Mouse (Mus musculus): ENCODE measurements around the gene Tmprss13.
A peak's percentile ranks its signal among the peaks of the same experiment; 100 is the strongest.

Tmprss13 gene

DNA sequence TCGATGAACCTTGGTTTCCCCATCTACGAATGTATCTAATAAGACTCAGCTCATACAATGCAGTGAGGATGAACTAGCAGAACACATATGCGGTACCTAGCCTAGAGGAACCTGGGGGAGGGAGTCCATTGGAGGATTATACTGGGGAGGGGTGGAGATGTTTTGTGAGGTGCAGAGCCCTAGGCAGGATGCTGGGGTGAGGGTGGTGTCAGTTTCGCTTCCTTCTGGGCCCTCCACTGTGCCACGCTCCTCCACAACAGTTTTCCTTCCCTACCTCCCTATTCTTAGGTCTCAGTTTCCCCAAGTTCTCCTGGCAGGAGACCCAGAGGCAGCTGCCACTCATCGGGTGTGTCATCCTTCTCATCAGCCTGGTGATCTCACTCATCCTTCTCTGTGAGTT is 10.7 kb downstream of the Tmprss13 start:
- no peak for DNase-seq (ENCODE audit: low spot score in 2 of 2)

DNA sequence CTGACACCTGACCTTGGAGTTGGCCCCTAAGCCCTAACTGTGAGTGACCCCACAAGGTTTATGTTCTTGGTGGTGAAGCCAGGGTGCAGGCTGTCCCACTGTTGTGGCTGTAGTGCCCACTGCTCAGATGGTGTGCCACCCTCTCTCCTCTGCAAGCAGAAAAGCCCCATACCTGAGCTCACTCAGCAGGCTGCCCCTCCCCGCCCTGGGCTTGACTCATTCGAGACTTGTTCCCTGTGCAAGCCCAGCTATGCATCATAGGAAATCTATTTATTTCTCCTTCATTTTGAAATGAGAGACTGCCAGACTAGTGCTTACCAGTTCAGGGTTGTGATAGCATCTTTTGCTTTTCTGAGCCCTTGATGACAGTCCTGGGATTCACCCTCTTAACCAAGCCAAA is 18.5 kb downstream of the Tmprss13 start:
- no peak for DNase-seq (ENCODE audit: low spot score in 2 of 2)

DNA sequence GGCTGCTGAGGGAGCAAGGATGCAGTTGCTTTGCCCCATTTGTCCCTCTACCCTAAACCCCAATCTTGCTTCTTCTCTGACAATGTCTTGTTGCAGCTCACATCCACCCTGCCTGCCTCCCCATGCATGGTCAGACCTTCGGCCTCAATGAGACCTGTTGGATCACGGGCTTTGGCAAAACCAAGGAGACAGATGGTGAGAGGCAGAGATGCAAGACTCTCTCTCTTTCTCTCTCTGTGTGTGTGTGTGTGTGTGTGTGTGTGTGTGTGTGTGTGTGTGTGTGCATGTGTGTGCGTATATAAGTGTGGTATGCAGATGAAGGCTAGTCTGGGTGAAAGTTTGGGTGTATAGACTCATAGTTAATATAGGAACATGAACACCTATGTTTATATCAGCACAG is 24.2 kb downstream of the Tmprss13 start:
- DNase-seq (ENCODE audit: low spot score in 2 of 2) = no peak

- no peak for DNase-seq (ENCODE audit: low spot score in 2 of 2)
Measured at GRCm38 (mm10) chr9:45345516-45345915, 26.6 kb downstream of the Tmprss13 start.

DNA sequence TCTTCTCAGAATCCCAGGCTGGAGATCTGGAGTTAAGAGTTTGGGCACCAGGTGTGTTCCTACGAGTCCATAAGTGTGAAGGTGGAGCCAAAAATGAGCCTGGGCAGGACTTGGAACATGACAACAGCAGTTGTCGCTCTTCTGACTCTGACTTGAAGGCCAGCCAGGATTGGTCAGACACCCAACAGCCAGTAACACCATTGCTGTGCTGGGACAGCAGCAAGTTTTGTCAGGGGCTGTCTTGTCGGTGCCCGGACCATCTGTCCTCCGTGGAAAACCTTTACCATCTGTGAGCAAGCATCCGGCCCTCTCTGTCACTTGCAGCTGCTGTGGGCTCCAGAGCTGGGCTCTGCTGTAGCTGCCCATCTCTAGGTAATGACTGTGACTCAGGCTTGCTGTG is 27.4 kb downstream of the Tmprss13 start:
- no peak for DNase-seq (ENCODE audit: low spot score in 2 of 2)

DNA sequence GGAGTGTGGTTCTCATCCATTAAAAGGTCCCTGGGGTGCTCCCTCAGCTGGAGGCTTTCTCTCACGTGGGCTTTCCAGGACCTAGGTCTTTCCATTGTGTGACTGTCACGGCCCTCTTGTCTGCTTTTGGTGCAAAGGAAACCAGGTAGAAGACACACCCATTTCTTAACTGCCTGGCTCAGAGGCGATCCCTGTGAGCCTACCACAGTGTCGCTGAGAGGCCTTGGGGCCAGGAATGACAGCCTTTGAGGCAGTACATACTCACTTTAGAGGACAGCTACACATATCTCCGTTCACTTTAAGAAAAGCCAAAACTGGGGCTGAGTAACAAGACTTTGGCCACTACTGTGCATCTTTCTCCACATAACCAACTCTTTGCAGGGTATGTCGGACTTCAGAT is 29.7 kb downstream of the Tmprss13 start:
- no peak for DNase-seq (ENCODE audit: low spot score in 2 of 2)

GRCm38 (mm10) chr9:45349181-45349580 is 30.3 kb downstream of the Tmprss13 start:
- no peak for DNase-seq (ENCODE audit: low spot score in 2 of 2)

DNA sequence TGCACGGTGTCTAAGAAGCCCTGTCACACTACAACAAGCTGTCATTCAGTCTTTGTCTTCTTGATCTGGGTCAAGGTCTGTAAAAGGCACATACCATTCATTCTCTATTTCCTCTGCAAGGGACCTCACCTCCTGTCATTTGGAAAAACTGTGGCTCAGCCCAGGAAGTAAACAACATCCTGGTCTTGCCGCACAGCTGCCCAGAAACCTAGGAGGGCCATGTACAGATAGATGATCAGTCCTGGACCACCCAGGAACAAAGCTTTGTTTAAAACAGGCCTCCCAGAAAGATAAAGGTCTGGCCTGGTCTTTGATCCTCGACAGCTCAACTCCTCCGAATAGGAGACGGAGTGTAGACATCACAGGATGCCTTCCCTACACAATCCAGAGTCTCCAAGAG is 31.0 kb downstream of the Tmprss13 start:
- no peak for DNase-seq (ENCODE audit: low spot score in 2 of 2)

GRCm38 (mm10) chr9:45355192-45355591 is 36.3 kb downstream of the Tmprss13 start:
- DNase-seq (ENCODE audit: low spot score in 2 of 2) = no peak

DNA sequence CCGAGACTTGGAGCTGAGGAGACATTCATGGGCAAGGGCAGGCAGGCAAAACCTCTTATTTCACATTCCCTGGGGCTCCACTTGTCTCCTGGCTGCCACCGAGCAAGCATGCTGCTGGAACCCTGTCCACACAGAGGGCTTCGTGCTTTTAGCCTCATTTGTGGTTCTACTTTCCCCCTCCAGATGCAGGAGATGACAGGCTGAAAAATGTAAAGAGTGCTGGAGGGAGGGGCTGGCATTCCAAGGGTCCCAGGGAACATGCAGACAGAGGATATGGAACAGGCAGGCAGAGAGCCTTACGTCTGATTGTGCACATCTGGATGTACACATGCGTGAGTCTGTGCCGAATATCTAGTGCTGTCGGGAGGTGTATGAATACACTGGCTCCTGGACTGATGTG is 39.5 kb downstream of the Tmprss13 start:
- no peak for DNase-seq (ENCODE audit: low spot score in 2 of 2)

- DNase-seq (ENCODE audit: low spot score in 2 of 2) = no peak
Measured at GRCm38 (mm10) chr9:45362051-45362461, 43.2 kb downstream of the Tmprss13 start.

GRCm38 (mm10) chr9:45363639-45364214 is 44.8 kb downstream of the Tmprss13 start:
- no peak for DNase-seq (ENCODE audit: low spot score in 2 of 2)

DNA sequence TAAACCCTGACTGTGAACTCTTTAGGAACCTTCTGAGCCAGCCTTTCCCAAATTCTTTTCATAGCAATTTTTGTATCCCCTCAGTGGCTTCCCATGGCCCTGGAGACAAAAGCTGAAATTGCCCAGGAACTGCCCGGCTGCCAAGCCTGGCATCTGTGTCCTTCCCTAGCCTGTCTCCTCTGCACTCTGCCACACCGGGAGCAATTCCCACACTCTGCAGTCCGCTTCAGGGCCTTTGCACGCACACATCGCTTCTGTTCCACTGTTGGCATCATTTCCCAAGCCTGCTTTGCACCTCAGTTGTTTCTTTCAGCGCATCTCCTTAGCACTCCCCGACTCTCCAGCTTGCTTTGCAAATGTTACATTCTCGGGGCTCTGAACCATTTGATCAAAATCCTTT is 48.8 kb downstream of the Tmprss13 start:
- no peak for DNase-seq (ENCODE audit: low spot score in 2 of 2)

DNA sequence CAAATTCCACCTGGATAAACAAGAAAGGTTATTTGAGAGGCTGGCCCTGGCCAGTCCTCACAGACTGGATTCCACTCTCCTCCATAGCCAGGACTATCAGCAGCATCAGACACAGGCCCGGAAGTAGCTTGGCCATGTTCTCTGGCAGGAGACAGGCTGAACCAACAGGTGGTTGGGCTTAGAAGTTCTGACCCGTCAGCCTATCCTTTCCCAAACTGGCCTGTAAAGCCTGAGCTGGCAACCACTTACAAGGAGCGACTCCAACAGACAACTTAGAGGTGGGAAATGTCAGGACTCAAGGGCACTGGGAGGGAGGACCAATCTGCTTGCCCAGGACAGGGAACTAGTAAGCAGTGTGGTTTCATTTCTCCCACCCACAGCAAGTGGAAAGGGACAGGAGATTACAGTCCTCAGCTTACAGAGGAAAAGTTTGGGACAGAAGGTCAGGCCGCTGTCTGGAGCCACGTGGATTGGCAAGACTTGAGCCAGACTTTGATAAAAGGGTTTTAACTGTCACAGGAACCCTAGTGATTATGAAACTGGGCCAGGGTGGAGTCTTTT is 49.5 kb downstream of the Tmprss13 start:
- DNase-seq (ENCODE audit: low spot score in 2 of 2) = no peak

DNA sequence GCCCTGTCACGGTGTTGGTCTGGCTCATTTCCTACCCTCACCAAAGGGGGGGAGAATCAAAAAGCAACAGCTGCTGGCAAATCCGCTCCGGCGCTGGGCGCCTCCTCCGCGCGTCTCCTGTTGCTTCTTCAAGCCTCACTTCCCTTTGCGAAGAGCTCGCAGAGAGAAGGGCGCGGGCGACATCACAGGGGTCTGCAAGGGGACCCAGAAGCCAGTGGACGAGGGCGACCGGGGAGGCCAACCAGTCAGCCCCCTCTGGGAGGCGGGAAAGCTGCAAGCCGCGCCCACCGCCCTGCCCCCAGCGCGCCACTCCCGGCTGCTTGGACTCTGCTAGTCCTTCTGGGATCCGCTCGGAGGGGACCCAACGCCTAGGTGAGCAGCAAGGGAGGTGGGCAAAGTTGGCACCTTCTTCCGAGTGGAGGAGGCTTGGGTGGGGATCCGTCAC is 51.2 kb downstream of the Tmprss13 start, which contains the start of gene Fxyd6:
Gene Fxyd6 (plus strand): TSS at position 69 of the 445 bp plus-strand sequence.
- peak in 1 of 2 experiments; percentile 4 for DNase-seq (ENCODE audit: low spot score in 2 of 2)

DNA sequence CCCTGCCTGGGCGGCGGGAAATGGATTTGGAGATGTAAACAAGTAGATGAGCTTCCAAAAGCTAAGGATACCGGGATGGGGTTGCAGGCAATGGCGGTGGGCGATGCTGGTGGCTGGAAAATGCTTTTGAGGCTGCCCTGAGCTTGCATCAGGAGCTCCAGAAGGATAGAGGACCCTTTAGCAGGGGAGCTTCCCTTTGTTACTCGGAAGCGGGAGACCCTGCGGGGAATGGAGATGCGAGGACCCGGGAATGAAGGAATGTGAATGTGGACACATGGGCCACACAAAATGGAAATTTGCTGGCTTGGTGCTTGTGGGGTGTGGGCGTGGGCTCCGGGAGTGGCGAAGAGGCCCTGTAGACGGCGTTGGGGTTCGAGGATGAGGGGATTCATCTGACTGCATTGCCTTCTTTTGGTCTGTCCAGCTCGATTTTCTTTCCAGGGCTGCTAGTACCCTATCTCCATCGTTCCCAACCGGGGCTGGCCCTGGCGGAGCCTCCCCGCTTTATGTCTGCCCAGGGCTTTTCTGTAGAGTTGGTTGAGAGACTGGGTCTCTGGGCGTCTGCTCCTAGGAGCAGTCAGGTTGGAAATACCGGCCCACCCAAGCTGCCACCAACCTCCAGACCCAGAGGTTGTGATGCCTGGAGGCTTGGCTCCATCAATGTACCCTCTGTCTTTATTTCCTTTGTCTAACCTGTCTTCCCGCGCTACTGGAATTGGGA is 51.9 kb downstream of the Tmprss13 start:
- no peak for DNase-seq (ENCODE audit: low spot score in 2 of 2)

DNA sequence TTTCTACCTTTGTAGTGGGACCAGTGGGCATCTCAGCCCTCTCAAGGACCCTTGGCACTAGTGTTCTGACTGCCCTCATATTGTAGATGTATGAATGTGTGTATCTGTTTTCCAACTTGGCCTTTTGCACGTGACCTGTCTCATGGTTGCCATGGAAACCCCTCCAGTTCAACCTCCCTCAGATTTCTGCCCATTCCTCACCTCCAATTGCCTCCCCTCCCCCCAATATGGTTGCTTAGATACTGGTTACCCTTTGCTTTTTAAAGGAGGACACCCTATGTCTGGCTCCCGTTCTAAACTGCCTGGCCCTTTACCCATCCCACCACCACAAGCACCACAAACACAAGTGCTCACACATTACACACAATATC is 52.4 kb downstream of the Tmprss13 start:
- no peak for DNase-seq (ENCODE audit: low spot score in 2 of 2)

DNA sequence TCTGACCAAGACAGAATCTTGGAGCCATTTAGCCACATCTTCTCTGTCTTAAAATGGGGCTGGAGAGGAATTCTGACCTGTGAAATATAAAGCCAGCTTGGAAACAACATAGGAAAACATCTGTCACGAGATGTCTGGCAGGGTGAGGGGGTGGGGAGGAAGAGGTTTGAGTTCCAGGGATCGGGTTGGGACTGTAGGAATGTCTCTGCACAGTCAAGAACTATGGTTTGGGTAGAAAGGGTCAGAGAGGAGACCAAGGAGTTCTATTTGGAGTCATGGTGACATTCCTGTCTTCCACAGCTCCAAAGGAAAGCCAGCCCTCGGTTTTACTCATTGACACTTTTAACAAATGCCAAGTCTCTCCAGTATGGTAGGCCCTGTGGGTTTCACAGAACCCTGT is 55.0 kb downstream of the Tmprss13 start:
- DNase-seq (ENCODE audit: low spot score in 2 of 2) = no peak

DNA sequence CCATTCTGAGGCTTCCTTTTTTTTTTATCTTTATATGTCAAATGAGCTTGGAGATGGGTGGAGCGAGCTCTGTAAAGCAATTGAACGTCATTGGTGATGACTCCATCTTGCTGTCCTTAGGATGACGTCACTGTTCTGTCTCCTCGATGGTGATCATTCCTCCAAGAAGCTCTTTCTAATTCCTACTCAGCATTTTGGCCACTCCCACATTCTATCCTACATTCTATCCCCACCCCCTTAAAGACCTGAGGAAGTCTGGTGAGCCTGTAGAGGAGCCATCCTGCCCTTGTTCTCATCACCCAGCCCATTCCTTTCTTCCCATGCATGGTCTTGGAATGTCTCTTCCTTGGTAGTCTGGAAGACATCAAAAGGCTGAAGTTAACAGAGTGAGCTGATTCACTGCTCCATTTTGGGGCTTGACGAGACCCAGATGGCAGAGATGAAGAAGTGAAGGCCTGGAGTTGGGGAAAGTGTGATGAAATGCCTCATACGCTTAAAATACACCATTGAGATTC is 56.1 kb downstream of the Tmprss13 start:
- no peak for DNase-seq (ENCODE audit: low spot score in 2 of 2)

DNA sequence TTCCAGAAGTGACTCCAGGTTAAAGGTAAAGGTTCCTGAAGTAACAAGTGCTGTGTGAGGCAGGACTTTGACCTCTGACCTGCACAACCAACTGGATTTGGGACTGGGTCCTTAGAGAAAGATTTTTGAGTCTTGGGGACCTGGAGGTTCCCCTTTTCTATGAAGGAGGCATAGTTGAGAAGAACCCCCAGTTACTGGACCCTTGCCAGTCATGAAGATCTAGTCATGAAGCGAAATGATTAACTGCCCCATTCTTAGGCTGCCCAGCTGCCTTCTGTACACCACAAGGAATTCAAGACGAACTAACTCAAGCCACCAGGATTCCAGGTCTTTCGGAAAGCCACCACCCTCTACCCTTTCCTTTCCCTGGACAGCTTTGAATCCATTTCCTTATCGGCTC is 57.5 kb downstream of the Tmprss13 start:
- DNase-seq (ENCODE audit: low spot score in 2 of 2) = no peak

GRCm38 (mm10) chr9:45376883-45377282 is 58.0 kb downstream of the Tmprss13 start:
- no peak for DNase-seq (ENCODE audit: low spot score in 2 of 2)

GRCm38 (mm10) chr9:45380411-45381251 is 61.7 kb downstream of the Tmprss13 start:
- DNase-seq (ENCODE audit: low spot score in 2 of 2) = no peak
